Mouse (Mus musculus): ENCODE measurements around the gene Bzw1.

Bzw1 gene

DNA sequence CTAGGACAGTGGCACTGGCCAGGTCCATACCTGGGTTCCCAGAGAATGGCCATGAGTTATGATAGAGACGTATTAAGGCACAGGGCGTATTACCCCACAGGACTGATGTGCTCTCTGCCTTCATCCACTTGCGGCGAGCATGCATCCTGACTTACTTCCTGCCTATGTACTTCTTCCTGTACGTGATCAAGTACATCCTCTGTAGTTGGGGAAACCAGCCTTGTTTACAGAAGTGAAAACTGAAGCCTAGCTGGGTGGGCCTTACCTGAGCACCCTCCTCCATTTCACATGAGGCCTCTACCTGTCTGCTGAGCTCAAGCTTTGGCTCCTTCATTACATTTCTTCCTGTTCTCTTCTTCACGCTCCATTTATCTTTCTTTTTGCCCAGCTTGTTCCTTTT is 61.6 kb downstream of the Bzw1 start:
- DNase-seq (ENCODE audit: low read depth in 1 of 2, low spot score in 2 of 2) = no peak
